In the genomic region with DNA sequence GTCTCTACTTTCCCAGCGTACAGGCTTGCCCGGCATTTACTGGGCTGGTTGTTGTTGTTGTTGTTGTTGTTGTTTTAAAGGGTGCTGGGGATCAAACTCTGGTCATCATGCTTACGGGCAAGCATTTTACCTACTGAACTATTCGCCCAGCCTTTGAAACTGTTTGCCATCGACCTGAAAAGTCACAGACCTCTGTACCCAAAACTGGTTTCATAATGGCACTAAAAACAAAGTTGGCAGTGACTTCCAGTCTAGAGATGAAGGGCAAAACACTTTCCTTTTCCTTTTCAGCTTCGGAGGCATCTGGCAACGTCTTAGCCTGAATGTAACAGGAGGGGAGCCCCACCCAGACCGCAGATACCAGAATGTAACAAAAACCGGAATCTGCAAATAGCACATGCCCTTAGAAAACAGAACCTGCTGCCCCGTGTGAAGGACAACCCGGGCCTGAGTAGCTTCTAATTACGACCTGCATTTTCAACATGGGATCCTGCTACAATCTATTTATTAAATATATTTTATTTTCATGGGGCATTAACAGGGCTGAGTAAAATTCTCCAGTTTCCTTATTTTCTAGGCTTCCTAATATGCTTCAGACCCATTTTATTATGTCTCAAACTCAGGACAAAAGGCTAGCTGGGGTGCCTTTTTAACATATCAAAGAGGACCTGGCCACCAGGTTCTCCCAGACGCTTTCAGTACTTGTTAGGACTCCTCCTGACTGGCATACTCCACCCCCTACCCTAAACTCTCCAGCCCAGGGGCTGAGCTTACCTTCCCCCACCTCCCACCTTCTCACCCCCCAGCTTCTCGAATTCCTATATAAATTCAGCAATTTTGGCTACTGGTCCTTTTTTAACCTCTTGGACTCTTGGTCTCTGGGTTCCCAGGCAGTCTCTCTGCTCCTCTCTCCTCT, we compare ENCODE assay signal across 11 mouse cellular contexts. TPM values are rescaled to one million over a fixed set of nuclear protein-coding genes. Genes with fewer than 3 reads are reported as not detected.
DNase-seq lines count a peak whose midpoint lies in the region; ATAC-seq and TF ChIP-seq lines count a peak whose summit lies in the region.
"Had no signal": no experiment of that assay in that cellular context is flagged by ENCODE, and none has a peak within 500 bp of the region (broad histone marks: within the 10 kb centered on the region; RNA-seq: fewer than 3 reads in every experiment).

No protein-coding gene starts in this region.

- 18% methylated on average over 14 of the region's 14 CpGs for WGBS in bone marrow, adult 2 months
- WGBS in macrophage (ENCODE audit: missing documents), result 18% methylated on average over 14 of the region's 14 CpGs
- WGBS in intestine, embryonic 16.5 days, result 45% methylated on average over 14 of the region's 14 CpGs
- WGBS in intestine, embryonic 15.5 days, result 43% methylated on average over 14 of the region's 14 CpGs

- peaks cover 4% of the 10 kb centered on the region; the same call in 1 of the 2 replicates for H3K4me1 ChIP-seq in bone marrow, adult 2 months (ENCODE audit: control insufficient read depth, insufficient read depth, low read length)
- H3K4me1 ChIP-seq in intestine, embryonic 16.5 days (ENCODE audit: control insufficient read depth, insufficient read depth, low read length), result no peaks in the 10 kb centered on the region; the same call in 1 of the 2 replicates
- H3K4me1 ChIP-seq in intestine, embryonic 15.5 days (replicated peaks), result no peaks in the 10 kb centered on the region; the same call in 1 of the 2 replicates

- H3K9me3 ChIP-seq in intestine, embryonic 16.5 days (ENCODE audit: control insufficient read depth, low read length), result no peaks in the 10 kb centered on the region
- no peaks in the 10 kb centered on the region for H3K9me3 ChIP-seq in intestine, embryonic 15.5 days

- TF ChIP-seq CTCF in bone marrow, adult 2 months (IDR thresholded peaks at IDR 0.05; ENCODE audit: control insufficient read depth, insufficient read depth, low read length), result no peak

- peak overlapping the region; percentile 72 for H3K27ac ChIP-seq in bone marrow, adult 2 months (ENCODE audit: control insufficient read depth, insufficient read depth, low read depth, low read length, poor library complexity)
- H3K27ac ChIP-seq in macrophage, result peak overlapping the region; percentile 19
- no peak overlapping the region for H3K27ac ChIP-seq in intestine, embryonic 16.5 days (ENCODE audit: low read length)
- no peak overlapping the region for H3K27ac ChIP-seq in intestine, embryonic 15.5 days

- no peaks in the 10 kb centered on the region for H3K27me3 ChIP-seq in intestine, embryonic 16.5 days (replicated peaks; ENCODE audit: control insufficient read depth, insufficient read depth, low read length)
- H3K27me3 ChIP-seq in intestine, embryonic 15.5 days (replicated peaks), result no peaks in the 10 kb centered on the region; the same call in 1 of the 2 replicates

- DNase-seq in kidney, adult 9 months, result peak; percentile 27
- DNase-seq in kidney, adult 11 months, result no peak
- DNase-seq in thymus, postnatal 25 days, result peak; percentile 50
- DNase-seq in layer of hippocampus, postnatal 14 days (ENCODE audit: low spot score in 2 of 2), result no peak
- DNase-seq: cerebellum, postnatal 14 days; lung, embryonic 14.5 days had no signal

- ATAC-seq in intestine, embryonic 16.5 days, result no peak
- ATAC-seq in intestine, embryonic 15.5 days, result no peak

- H3K79me2 ChIP-seq in macrophage (ENCODE audit: inconsistent target), result peaks cover 7% of the 10 kb centered on the region

- no peaks in the 10 kb centered on the region for H3K36me3 ChIP-seq in macrophage (ENCODE audit: inconsistent target)
- H3K36me3 ChIP-seq in intestine, embryonic 16.5 days (ENCODE audit: control insufficient read depth, insufficient read depth, low read length), result no peaks in the 10 kb centered on the region
- no peaks in the 10 kb centered on the region for H3K36me3 ChIP-seq in intestine, embryonic 15.5 days

- H3K4me2 ChIP-seq in intestine, embryonic 16.5 days (ENCODE audit: low read depth, low read length), result no peak overlapping the region
- H3K4me2 ChIP-seq in intestine, embryonic 15.5 days (replicated peaks), result no peak overlapping the region
- H3K4me2 ChIP-seq: lung, embryonic 14.5 days had no signal

- H3K9ac ChIP-seq in intestine, embryonic 16.5 days (ENCODE audit: low read depth, low read length), result no peak overlapping the region
- H3K9ac ChIP-seq in intestine, embryonic 15.5 days, result no peak overlapping the region
- H3K9ac ChIP-seq: lung, embryonic 14.5 days had no signal

- no peak overlapping the region for H3K4me3 ChIP-seq in bone marrow, adult 2 months (replicated peaks; ENCODE audit: control insufficient read depth, low read depth, low read length)
- no peak overlapping the region for H3K4me3 ChIP-seq in macrophage (ENCODE audit: inconsistent target)
- no peak overlapping the region for H3K4me3 ChIP-seq in intestine, embryonic 16.5 days (ENCODE audit: low read length)
- no peak overlapping the region for H3K4me3 ChIP-seq in intestine, embryonic 15.5 days (replicated peaks)

- no peak for TF ChIP-seq POLR2A in bone marrow, adult 2 months (IDR thresholded peaks at IDR 0.05; ENCODE audit: borderline replicate concordance, control insufficient read depth, low read depth, low read length)

RNA-seq across cellular contexts. Expression of gene Cmas, which starts 3.9 kb away (rescaled TPM):
- polyA plus RNA-seq in bone marrow, adult 2 months (2011; ENCODE audit: insufficient read depth, insufficient read length, low replicate concordance, missing spikeins), result 144 and 171 TPM in 2 replicates
- 10 to 100 TPM in 22 of 26 experiments, 1 to 10 TPM in 4; 5.7 to 76.5 (median 31.4) TPM for total RNA-seq in macrophage (2018; cell fraction: chromatin; rRNA removed)
- 10 to 100 TPM; 28.3 to 52.6 (median 38.4) TPM for total RNA-seq in macrophage (2018; cell fraction: cytosol; rRNA removed)
- total RNA-seq in macrophage (2018; cell fraction: nucleus; rRNA removed), result 10 to 100 TPM in 25 of 26 experiments, 1 to 10 TPM in 1; 9.8 to 56.1 (median 20.5) TPM
- polyA plus RNA-seq in macrophage (2018), result 40.5 to 57.4 TPM (median 55.1 TPM) in 3 replicates
- polyA plus RNA-seq in intestine, embryonic 16.5 days (2015; fragmentation: Nextera tagmentation; extraction: Ambion mirVana), result 145 and 153 TPM in 2 replicates
- polyA plus RNA-seq in intestine, embryonic 15.5 days (2015; fragmentation: Nextera tagmentation; extraction: Ambion mirVana), result 135 and 141 TPM in 2 replicates
- total RNA-seq in layer of hippocampus, postnatal 14 days (2021), result 100 to 1,000 TPM; 119 to 124 TPM

RNA-seq across cellular contexts. Expression of gene Abcc9, which starts 50.5 kb away (rescaled TPM):
- polyA plus RNA-seq in bone marrow, adult 2 months (2011; ENCODE audit: insufficient read depth, insufficient read length, low replicate concordance, missing spikeins), result 2.2 and 3.8 TPM in 2 replicates
- under 1 TPM in 1 of 26 experiments, not detected in 25; 0.32 TPM for total RNA-seq in macrophage (2018; cell fraction: chromatin; rRNA removed)
- total RNA-seq in macrophage (2018; cell fraction: cytosol; rRNA removed), result not detected
- not detected for total RNA-seq in macrophage (2018; cell fraction: nucleus; rRNA removed)
- not detected in 3 replicates for polyA plus RNA-seq in macrophage (2018)
- polyA plus RNA-seq in intestine, embryonic 16.5 days (2015; fragmentation: Nextera tagmentation; extraction: Ambion mirVana), result 7.6 and 7.8 TPM in 2 replicates
- 9.6 and 10.0 TPM in 2 replicates for polyA plus RNA-seq in intestine, embryonic 15.5 days (2015; fragmentation: Nextera tagmentation; extraction: Ambion mirVana)
- total RNA-seq in layer of hippocampus, postnatal 14 days (2021), result 1 to 10 TPM; 7.1 to 8.1 TPM

RNA-seq across cellular contexts. Expression of gene Sult6b2, which starts 51.7 kb away (rescaled TPM):
- polyA plus RNA-seq in bone marrow, adult 2 months (2011; ENCODE audit: insufficient read depth, insufficient read length, low replicate concordance, missing spikeins), result not detected in 2 replicates
- not detected for total RNA-seq in macrophage (2018; cell fraction: chromatin; rRNA removed)
- total RNA-seq in macrophage (2018; cell fraction: cytosol; rRNA removed), result not detected
- not detected for total RNA-seq in macrophage (2018; cell fraction: nucleus; rRNA removed)
- not detected in 3 replicates for polyA plus RNA-seq in macrophage (2018)
- 49.8 and 76.7 TPM in 2 replicates for polyA plus RNA-seq in intestine, embryonic 16.5 days (2015; fragmentation: Nextera tagmentation; extraction: Ambion mirVana)
- 20.9 and 24.9 TPM in 2 replicates for polyA plus RNA-seq in intestine, embryonic 15.5 days (2015; fragmentation: Nextera tagmentation; extraction: Ambion mirVana)
- under 1 TPM; 0.17 to 0.28 TPM for total RNA-seq in layer of hippocampus, postnatal 14 days (2021)
- polyA plus RNA-seq: large intestine, adult 2 months; lung, embryonic 14.5 days had no signal

Comparison
In these comparisons a context has a peak if more than half of its experiments do, and no peak if none do; other contexts are left out.
1. DNase-seq: peak in kidney, adult 9 months (single experiment) and thymus, postnatal 25 days (single experiment); none in kidney, adult 11 months (single experiment) and layer of hippocampus, postnatal 14 days (0 of 2).
2. H3K27ac ChIP-seq: peak in bone marrow, adult 2 months (single experiment) and macrophage (single experiment); none in intestine, embryonic 16.5 days (single experiment) and intestine, embryonic 15.5 days (single experiment).
3. RNA of gene Sult6b2, which starts 51.7 kb away (polyA plus RNA-seq): 49.8 to 76.7 TPM in intestine, embryonic 16.5 days and 20.9 to 24.9 TPM in intestine, embryonic 15.5 days; not detected in bone marrow, adult 2 months and not detected in macrophage; every median in the first group is over 10 times any median in the second.